Mouse (Mus musculus): ENCODE data around the gene Nsmce3. TPM values are rescaled to one million over a fixed set of nuclear protein-coding genes. Genes with fewer than 3 reads are reported as not detected.

Gene Nsmce3
- polyA plus RNA-seq, 1 experiment from 2014 or later, result 11.7 TPM

GRCm38 (mm10) chr7:64821081-64821480, 51.7 kb downstream of the Nsmce3 start:
- H3K9me3 ChIP-seq (ENCODE audit: control insufficient read depth, low read length), result no peaks in the 10 kb centered on the region
- ATAC-seq (ENCODE audit: low FRiP score), result no peak
- DNase-seq (ENCODE audit: low spot score), result no peak
- 88% methylated on average over 5 of the region's 5 CpGs for WGBS
- no peak overlapping the region for H3K4me2 ChIP-seq (replicated peaks)
- no peak overlapping the region for H3K9ac ChIP-seq
- H3K4me1 ChIP-seq (replicated peaks; ENCODE audit: control insufficient read depth, insufficient read depth, low read length), result no peaks in the 10 kb centered on the region
- no peaks in the 10 kb centered on the region for H3K36me3 ChIP-seq (replicated peaks; ENCODE audit: control insufficient read depth, insufficient read depth)
- no peak overlapping the region for H3K4me3 ChIP-seq (replicated peaks; ENCODE audit: low read length)
- H3K27me3 ChIP-seq (ENCODE audit: control insufficient read depth, insufficient read depth, low read length), result no peaks in the 10 kb centered on the region
- H3K27ac ChIP-seq, result no peak overlapping the region

- 78% methylated on average over 9 of the region's 9 CpGs for WGBS
- Histone ChIP-seq H3K27ac (no peak overlapping the region), H3K9me3 (ENCODE audit: control insufficient read depth, low read length) (no peaks in the 10 kb centered on the region), H3K27me3 (ENCODE audit: control insufficient read depth, insufficient read depth, low read length) (no peaks in the 10 kb centered on the region), H3K9ac (no peak overlapping the region), H3K4me2 (replicated peaks) (no peak overlapping the region), H3K36me3 (replicated peaks; ENCODE audit: control insufficient read depth, insufficient read depth) (no peaks in the 10 kb centered on the region), H3K4me3 (replicated peaks; ENCODE audit: low read length) (no peak overlapping the region), H3K4me1 (replicated peaks; ENCODE audit: control insufficient read depth, insufficient read depth, low read length) (no peaks in the 10 kb centered on the region)
- ATAC-seq (ENCODE audit: low FRiP score) (no peak), DNase-seq (ENCODE audit: low spot score) (no peak)
These were observed 53.1 kb downstream of the Nsmce3 start for GRCm38 (mm10) chr7:64819683-64820082.

All from hindbrain, embryonic 14.5 days (tissue).